Comparison of ENCODE assay signal across 16 mouse cellular contexts in genomic region chr10:46999701-47000100, GRCm38 (mm10).
"Had no signal": no experiment of that assay in that cellular context is flagged by ENCODE, and none has a peak within 500 bp of the region (broad histone marks: within the 10 kb centered on the region; RNA-seq: fewer than 3 reads in every experiment).

No protein-coding gene starts in this region.

- H3K27me3 ChIP-seq: neural tube, embryonic 13.5 days; neural tube, embryonic 15.5 days; stomach, embryonic 15.5 days had no signal

- H3K4me3 ChIP-seq: neural tube, embryonic 13.5 days; neural tube, embryonic 15.5 days; stomach, embryonic 15.5 days had no signal

- H3K4me1 ChIP-seq: neural tube, embryonic 13.5 days; neural tube, embryonic 15.5 days; stomach, embryonic 15.5 days had no signal

- H3K4me2 ChIP-seq: neural tube, embryonic 13.5 days; neural tube, embryonic 15.5 days; stomach, embryonic 15.5 days had no signal

- H3K9ac ChIP-seq: neural tube, embryonic 13.5 days; neural tube, embryonic 15.5 days; stomach, embryonic 15.5 days had no signal

- H3K27ac ChIP-seq: neural tube, embryonic 13.5 days; neural tube, embryonic 15.5 days; stomach, embryonic 15.5 days; stomach, postnatal 0 days had no signal

- H3K9me3 ChIP-seq: neural tube, embryonic 13.5 days; neural tube, embryonic 15.5 days; stomach, embryonic 15.5 days had no signal

- DNase-seq: retina, postnatal 1 day; right cerebral cortex, adult 18-20 months; right cerebral cortex, postnatal 14 days; right cerebral cortex, postnatal 25 days; right cerebral cortex, postnatal 4 days; spleen, adult 18-20 months; thymus, adult 18-20 months; thymus, adult 2 months; thymus, postnatal 14 days; thymus, postnatal 25 days; thymus, postnatal 36 days; thymus, postnatal 4 days had no signal

- H3K36me3 ChIP-seq: neural tube, embryonic 13.5 days; neural tube, embryonic 15.5 days; stomach, embryonic 15.5 days had no signal
